Mouse (Mus musculus): ENCODE results near the gene Gm11127. TPM values are rescaled to one million over a fixed set of nuclear protein-coding genes. Genes with fewer than 3 reads are reported as not detected.
"Not testable (repeated sequence)": the region's sequence is repeated elsewhere in the genome, so short reads cannot be mapped to it uniquely, and the experiment has no call there.

Gm11127 gene
- total RNA-seq, 2 experiments from 2014 or later: 0.55 to 0.57 TPM

- DNase-seq (ENCODE audit: low spot score in 2 of 2); intact Hi-C loops (cut with DNase I): not testable (repeated sequence)
These were observed 23.6 kb downstream of the Gm11127 start for GRCm38 (mm10) chr17:36034524-36034923.

GRCm38 (mm10) chr17:36032351-36032875 lies 25.8 kb downstream of the Gm11127 start, which contains the start of gene H2-T23:
H2-T23 (minus strand) TSS chr17:36032855.
- intact Hi-C loops (cut with DNase I); DNase-seq (ENCODE audit: low spot score in 2 of 2): not testable (repeated sequence)

DNA sequence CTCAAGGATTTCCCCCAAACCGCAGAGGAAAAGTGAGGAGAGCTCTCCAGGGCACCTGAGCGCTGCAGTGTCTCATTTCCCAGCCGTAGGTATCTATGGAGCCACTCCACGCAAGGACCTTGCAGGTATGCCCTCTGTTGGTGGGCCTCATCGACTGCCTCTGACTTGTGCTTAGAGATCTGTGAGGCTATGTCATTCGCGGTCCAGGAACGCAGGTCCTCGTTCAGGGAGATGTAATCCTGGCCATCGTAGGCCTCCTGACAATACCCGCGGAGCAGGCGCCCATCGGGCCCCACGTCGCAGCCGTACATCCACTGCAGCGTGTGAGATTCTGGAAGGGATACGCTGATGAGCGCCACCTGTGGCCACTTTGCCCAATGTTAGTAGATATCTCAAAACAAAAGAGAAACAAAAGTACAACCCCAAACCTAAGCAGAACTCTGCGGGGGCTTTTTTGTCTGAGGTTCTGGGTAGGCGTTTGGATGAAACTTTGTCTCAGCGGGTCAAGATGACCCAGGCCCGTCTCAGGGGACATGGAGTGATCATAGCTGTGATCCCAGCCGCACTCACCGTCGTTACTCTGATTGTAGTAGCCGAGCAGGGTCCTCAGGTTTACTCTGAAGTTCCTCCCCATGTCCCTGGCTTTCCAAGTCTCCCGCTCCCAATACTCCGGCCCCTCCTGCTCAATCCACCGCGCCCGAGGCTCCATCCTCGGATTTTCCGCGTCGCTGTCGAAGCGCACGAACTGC lies 26.4 kb downstream of the Gm11127 start:
- intact Hi-C loops (cut with DNase I): not testable (repeated sequence)
- peak; percentile 51 to 62 for DNase-seq (ENCODE audit: low spot score in 2 of 2)

GRCm38 (mm10) chr17:36030703-36031582 lies 27.2 kb downstream of the Gm11127 start:
- DNase-seq (ENCODE audit: low spot score in 2 of 2); intact Hi-C loops (cut with DNase I): not testable (repeated sequence)

DNA sequence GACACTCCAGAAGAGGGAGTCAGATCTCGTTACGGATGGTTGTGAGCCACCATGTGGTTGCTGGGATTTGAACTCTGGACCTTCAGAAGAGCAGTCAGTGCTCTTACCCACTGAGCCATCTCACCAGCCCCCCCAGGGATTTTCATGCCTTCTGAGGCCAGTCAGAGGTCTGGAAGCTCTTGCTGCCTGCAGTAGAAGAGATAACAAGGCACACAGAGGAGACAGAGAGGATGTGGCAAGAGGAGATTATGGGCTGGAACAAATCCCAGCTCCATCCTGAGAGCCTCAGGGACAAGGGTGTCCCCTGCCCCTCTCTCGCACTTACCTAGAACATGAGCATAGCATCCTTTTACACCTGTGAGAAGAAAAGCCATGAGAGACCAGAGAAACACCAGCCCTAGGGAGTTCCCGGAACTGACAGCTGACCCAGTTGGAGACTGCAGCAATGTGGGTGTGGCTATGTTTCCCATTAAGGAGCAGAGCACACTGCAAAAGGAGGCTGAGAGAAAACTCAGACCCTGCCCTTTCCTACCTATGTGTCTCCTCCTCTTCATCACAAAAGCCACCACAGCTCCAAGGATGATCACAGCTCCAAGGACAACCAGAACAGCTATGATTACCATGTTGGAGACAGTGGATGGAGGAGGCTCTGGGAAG lies 28.0 kb downstream of the Gm11127 start:
- intact Hi-C loops (cut with DNase I): not testable (repeated sequence)

DNA sequence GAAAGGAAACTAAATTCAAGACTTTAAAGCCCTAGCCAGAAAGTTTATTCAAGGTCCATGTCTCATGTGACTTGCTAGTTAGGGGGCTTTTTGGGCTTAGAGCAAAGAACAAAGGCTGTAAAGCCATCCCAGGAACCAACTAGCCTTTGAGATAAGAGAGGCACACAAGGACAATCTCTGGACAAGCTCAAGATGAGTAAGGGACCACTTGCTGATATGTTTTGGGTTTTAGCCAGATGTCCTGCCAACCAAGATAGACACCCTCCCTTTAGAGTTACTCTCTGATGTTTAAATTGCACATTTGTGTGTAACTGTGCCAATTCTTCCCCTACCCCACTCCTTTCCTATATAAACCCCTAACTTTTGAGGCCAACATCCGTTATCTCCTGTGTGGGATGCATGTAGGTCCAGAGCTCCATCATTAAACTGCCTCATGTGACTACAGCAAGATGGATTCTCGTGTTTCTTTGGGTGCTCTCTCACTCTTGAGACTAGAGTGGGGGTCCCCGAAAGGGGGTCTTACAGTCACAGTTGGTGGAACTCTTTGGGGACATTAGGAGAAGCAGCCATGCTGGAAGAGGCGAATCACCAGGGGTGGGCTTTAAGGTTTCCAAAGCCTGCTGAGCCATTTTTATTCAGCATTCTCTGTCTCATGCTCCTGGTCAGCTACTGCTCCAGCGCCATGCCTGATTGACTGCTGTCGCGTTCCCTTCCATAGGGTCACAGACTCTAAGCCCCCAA lies 29.1 kb downstream of the Gm11127 start:
- DNase-seq (ENCODE audit: low spot score in 2 of 2): no peak
- intact Hi-C loops (cut with DNase I): no loop called here

More for the DNA sequence above, 28.0 kb downstream of the Gm11127 start:
- not testable (repeated sequence) for DNase-seq (ENCODE audit: low spot score in 2 of 2)

DNA sequence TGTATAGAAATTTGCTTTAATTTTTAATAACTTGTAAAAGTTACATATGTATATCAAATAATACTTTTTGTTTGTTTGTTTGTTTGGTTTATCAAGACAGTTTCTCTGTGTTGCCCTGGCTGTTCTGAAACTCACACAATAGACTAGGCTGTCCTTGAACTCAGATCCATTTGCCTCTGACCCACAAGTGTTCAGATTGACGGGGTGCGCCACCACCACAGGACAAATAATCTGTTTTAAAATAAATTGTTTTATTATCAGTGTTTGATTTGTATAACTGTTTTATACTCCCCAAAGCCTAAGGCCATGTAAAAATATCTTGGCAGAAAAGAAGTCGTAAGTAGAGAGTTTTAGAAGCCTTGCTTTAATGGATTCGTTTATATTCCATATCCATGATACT lies 30.5 kb downstream of the Gm11127 start:
- DNase-seq (ENCODE audit: low spot score in 2 of 2): no peak
- intact Hi-C loops (cut with DNase I): no loop called here

DNA sequence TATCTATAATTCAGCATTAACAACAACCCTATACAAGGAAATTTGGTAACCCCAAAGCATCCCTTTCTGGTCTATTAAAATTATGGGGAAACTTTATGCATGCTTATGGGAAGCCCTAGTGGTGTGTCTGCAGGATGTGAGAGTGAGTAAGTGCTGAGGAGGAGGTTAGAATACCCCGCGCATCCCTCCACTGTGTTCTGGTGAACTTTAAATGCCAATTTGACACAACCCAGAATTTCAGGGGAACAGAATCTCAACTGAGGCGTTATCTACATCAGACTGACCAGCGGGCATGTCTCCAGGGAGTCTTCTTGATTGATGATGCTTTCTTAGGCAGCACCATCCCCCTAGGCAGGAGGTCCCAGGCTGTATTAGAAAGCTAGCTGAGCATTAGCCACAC lies 32.3 kb downstream of the Gm11127 start:
- no peak for DNase-seq (ENCODE audit: low spot score in 2 of 2)
- intact Hi-C loops (cut with DNase I): no loop called here

GRCm38 (mm10) chr17:36025197-36025596 lies 33.0 kb downstream of the Gm11127 start:
- intact Hi-C loops (cut with DNase I): no loop called here
- no peak for DNase-seq (ENCODE audit: low spot score in 2 of 2)

DNA sequence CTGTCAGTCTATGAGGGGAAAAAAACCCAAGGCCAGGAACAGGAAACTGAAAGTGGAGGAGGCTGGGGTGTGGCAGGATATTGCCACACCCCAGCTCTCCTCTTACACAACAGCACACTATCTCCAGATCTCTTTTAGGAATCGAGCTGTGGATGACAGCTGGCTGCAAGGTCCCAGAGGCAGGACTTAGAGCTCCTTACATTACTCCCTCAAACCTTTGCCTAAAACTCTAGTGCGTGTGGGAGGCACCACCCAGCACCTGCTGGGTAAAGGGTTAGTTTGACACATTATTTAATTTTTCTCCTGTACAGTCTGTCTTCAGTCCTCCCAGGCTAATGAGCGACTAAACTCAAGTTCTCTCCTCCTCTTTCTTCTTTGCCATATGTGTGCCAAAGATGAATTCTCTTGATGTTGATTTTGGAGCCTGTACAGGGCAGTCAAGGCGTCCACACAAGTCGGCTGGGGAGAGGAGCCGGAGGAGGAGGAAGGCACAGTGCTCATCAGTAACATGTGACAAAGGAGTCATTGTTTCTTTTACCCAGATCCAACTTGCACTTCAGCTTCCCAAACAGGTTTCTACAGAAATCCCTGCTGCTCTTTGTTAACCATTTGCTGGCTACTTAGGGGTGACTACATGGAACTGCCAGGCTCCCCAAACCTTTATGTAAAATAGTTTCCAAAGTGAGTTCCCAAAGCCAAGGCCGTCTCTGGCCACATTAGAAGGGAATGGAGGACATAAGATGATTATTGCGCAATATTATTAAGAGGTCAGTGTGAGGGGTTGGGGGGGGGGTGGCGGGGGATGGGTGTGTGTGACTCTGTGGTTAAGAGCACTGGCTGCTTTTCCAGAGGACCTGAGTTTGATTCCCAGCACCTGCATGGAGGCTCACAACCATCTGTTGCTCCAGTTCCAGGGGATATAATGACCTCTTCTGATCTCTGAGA lies 34.2 kb downstream of the Gm11127 start:
- no peak for DNase-seq (ENCODE audit: low spot score in 2 of 2)

GRCm38 (mm10) chr17:36022922-36023321 lies 35.2 kb downstream of the Gm11127 start:
- intact Hi-C loops (cut with DNase I): no loop called here

More for the DNA sequence above, 34.2 kb downstream of the Gm11127 start:
- intact Hi-C loops (cut with DNase I): no loop called here

DNA sequence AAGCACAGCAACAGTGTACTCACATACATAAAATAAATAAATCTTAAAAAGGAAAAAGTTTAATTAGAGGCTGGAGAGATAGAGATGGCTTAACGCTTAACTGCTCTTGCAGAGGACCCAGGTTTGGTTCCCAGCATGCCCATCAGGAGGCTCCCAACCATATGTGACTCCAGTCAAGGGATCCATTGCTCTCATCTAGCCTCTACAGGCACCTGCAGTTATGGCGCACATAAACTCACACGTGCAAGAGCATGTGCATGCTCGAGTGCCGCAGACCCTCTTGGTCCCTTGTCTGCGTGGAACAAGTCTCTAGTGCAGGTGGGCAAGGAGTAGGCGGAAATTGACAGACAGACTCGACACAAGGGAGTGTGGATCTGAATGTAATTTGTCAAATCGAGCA lies 36.1 kb downstream of the Gm11127 start:
- intact Hi-C loops (cut with DNase I): no loop called here
- DNase-seq (ENCODE audit: low spot score in 2 of 2): no peak

More at GRCm38 (mm10) chr17:36022922-36023321, 35.2 kb downstream of the Gm11127 start:
- DNase-seq (ENCODE audit: low spot score in 2 of 2): no peak

- DNase-seq (ENCODE audit: low spot score in 2 of 2): no peak
- intact Hi-C loops (cut with DNase I): no loop called here
These were observed 36.9 kb downstream of the Gm11127 start for GRCm38 (mm10) chr17:36021309-36021708.

DNA sequence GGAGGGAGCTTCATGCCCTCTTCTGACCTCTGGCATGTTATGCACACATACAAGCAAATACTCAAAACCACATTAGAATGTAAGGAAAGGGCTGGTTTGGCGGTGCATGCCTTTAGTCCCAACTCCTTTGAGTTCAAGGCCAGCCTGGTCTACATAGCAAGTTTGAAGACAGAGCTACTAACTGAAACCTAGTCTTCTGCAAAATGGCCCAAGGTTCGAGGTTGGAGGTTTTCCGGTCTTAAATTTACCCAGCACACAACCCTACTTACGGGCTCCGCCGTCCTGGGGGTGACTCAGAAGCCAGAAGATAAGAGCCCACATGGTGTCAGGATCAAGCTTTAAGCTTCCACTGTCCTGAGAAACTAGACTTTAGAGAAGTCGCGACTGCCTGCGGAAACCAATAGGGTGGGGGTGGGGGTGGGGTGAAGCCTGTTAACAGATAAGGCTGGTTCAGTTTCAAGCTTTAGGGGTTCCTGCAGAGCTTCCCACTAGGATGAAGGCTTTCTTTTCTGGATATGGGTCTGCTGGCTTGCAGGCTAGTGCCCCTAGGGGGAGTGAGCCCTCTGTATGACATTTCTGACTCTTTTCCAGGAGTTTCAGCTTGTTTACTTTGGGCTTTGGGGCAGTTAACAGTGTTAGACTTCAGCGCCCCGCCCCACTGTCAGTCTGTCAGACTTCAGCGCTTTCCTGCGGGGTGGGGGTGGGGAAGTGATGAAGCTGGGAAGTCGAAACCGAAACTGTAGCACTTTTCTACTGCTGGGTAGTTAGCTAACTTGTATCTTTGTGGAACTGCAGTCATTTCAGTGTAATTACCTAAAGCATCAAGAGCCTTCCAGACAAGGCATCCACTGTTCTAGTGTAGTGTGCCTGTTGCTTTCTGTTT lies 37.7 kb downstream of the Gm11127 start, which contains the start of gene H2-T24:
Gene H2-T24, minus strand, starts transcription at position 370 of the 883 bp plus-strand sequence.
- peak in 1 of 2 experiments; percentile 46 for DNase-seq (ENCODE audit: low spot score in 2 of 2)
- intact Hi-C loops (cut with DNase I): no loop called here

DNA sequence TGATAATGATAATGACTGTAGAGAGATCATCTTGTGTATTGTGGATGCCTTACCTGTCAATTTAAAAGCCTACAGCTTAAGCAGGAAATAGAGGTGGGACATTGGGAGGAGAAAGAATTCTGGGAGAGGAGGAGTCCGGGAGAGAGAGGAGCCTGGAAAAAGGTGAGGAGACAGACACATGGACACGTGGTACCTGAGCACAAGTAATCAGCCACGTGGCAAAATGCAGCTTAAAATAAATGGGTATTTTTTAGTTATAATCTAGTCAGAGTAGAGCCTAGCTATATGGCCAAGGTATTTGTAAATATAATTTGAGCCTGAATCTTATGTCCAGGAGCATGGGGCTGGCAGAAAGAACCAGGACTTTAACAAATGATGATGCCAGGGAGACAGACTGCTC lies 38.7 kb downstream of the Gm11127 start:
- no peak for DNase-seq (ENCODE audit: low spot score in 2 of 2)
- intact Hi-C loops (cut with DNase I): no loop called here

DNA sequence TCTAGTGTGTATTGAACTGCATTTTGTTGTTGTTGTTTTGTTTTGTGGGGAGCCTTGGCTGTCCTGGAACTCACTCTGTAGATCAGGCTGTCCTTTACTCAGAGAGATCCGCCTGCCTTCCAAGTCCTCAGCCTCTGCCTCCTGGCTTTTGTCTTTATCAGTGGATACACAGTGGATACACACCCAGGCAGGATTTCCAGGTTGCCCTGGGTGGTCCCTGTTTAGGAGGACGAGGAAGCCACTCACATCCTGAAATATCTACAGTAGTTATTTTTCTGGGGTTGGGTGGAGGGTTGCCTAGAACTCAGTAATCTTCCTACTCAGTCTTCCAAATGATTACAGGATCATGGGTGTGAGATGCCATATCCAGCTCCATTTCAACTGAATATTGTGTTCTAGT lies 39.2 kb downstream of the Gm11127 start:
- DNase-seq (ENCODE audit: low spot score in 2 of 2): no peak

GRCm38 (mm10) chr17:36017046-36017445 lies 41.1 kb downstream of the Gm11127 start:
- intact Hi-C loops (cut with DNase I): no loop called here
- DNase-seq (ENCODE audit: low spot score in 2 of 2): no peak

More for the DNA sequence above, 39.2 kb downstream of the Gm11127 start:
- intact Hi-C loops (cut with DNase I): no loop called here
